Mouse (Mus musculus) cerebellum, adult 8-10 months (tissue): ENCODE data around the gene Syf2.
"Not testable (repeated sequence)": the region's sequence is repeated elsewhere in the genome, so short reads cannot be mapped to it uniquely, and the experiment has no call there.

ENCODE experiments used
- DNase-seq: peaks from one replicate; pipeline ENCODE4 v3.0.0; 2022

Gene Syf2

DNA sequence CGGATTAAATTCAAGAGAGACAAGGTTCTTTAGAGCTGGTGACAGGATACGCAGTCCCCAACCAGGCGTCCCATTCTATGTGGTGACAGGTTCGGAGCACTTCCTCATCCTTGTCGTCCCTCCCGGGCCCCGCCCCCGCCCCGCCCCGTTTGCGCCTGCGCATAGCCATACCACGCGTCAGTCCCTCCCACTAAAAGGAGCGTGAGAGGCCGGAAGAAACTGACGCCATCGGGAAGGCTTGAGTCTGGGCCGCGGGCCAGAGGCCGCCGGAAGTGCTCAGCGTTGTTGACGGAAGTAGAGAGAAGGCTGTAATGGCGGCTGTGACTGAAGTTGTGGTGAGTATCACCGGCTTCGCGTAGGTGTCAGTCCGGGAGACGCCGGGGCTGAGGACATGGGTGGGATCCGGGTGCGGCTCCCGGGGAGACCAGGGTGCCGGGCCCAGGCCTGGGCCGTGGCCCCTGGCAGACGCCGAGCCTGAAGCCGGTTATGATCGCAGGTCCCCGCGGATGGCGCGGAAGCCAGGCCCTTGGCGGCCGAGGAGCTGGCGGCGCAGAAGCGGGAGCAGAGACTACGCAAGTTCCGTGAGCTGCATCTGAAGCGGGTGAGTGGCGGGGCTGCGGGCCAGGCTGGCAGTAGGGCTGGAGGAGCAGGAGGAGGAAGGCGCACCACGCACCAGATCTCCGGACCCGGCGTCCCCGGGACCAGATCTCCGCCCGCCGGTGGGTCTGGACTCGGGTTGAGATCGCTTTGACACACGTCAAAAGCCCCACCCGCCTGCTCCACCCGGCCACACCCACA is at the start of gene Syf2:
Syf2 (plus strand) TSS at position 215 of the 798 bp plus-strand sequence.
- peak; percentile 93 for DNase-seq

DNA sequence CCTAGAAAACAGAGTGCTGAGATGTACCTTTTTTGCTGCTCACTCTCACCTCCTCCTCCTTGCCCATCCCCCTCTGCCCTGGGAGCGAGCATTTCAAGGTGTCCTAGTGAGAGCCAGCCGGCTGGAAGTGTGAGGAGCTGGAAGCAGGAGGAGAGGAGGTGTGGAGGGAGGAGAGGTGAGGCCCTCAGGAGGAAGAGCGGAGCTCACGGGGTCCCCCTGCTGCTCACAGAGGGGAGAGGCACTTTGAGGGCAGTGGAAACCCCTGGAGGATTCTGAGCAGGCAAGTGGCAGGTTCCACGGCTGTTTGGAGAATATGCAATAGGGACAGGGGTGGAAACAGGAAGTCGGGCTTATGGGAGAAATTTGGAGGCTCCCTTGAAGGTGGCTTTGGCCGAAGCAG is 47.4 kb upstream of the Syf2 start:
- peak; percentile 19 for DNase-seq

DNA sequence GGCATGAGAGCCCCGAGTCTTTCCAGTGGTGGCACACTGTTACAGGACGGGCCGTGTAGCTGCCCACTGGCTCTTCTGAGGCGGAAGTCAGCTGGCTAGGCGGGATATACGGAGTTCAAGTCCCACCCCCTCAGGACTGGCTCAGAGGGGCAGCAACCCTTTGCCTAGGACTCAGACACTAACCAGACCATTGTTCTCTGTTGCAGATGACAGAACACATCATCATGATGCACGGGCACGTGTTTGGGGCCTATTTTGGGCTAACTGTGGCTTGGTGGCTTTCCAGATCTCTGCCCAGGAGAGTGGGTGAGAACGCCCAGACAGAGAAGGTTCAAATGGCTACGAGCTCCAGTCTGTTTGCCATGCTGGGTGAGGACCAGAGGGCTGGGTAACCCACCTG is 46.9 kb upstream of the Syf2 start:
- no peak for DNase-seq

DNA sequence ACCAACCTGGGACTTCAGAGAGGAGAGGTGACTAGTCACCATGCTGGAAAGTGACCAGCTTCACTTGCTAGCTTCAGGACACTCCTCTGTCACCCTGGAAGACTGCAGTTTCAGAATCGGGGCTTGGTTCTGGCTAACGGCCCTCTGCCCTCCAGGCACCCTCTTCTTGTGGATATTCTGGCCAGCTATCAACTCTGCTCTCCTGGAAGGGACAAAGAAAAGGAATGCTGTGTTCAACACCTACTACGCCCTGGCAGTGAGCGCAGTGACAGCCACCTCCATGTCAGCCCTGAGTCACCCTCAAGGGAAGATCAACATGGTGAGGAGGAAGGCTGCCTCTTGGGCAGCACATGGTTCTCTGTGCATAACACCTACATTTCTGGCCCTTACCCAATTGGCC is 46.3 kb upstream of the Syf2 start:
- no peak for DNase-seq

DNA sequence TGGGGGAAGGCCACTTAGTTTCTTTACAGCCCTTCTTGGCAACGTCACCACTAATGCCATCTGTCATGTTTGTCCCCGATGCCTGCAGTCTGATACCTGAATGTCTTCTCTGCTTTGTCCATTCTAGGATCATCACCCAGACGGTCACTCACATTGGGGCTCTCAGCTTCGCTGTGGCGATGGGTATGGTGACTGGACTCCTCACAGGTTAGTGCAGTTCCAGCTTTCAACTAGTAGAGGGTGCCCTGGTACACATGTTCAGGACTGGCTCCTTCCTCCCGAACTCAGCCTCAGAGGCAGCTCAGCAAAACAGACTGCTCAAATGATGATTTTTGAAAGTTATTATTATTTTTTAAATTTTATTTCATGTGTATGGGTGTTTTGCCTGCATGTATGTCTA is 38.6 kb upstream of the Syf2 start:
- peak; percentile 70 for DNase-seq

DNA sequence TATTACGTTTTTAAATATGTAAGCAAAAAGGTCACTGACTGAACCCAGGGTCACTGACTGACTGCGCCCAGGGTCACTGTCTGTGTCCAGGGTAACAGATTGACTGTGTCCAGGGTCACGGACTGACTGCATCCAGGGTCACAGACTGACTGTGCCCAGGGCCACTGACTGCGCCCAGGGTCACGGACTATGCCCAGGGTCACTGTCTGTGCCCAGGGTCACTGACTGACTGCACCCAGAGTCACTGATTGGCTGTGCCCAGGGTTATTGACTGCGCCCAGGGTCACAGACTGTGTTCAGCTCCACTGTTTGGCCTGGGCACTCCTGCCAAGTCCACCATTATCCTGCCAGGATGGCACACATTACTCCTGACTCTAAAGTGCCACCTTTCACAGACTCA is 33.4 kb upstream of the Syf2 start:
- no peak for DNase-seq

DNA sequence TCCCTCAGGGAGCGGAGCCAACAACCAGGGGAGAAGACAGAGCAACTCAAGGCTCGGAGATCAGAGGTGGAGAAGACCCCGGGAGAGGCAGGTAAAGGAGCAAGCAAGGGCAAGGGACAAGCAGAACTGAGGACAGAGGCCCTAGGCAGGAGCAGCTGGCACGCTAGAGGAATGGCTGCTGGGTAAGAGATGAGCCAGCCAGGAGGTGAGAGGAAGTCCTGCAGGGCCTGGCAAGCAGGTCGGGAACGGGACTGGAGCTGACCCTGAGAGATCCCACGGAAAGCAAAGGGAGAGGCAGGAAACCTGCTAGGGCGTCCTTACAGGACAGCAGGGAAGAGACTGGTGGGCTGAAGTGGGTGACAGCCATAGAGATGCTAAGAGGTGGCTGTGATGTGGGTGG is 29.6 kb upstream of the Syf2 start:
- DNase-seq: no peak

DNA sequence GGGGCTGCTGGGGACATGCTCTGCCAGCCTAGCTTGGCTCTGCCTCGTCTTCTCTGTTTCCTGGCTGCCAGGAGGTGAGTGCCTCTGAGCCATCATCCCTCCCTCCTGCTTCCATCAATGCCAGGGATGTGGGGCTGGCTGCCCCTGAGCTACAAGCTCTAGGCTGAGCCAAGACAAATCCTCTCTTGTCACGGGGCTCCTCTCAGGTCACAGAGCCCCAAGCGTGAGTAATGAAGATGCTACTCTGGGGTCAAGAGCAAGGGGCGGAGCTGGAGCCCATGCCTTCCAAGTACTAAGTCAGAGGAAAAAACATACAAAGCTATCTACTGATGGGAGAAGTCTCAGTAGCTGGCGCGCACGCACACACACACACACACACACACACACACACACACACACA is 27.7 kb upstream of the Syf2 start:
- no peak for DNase-seq

DNA sequence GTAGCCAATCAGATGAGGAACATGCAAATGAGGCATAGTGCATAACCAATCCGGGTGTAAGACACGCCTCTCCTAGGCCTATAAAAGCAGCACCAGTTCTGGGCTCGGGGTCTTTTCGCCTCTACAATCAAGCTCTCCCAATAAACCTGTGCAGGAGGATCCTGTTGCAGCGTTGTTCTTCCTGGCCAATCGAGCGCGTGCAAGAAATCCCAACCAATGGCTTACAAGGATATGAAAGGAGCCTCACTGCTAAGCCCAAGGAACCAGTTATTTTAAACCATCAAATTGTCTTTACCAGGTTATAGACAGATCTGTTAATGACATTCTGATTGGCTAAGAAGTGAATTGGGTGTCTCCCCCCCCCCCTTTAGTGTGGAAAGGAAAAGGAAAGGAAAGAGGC is 19.3 kb upstream of the Syf2 start:
- not testable (repeated sequence) for DNase-seq

DNA sequence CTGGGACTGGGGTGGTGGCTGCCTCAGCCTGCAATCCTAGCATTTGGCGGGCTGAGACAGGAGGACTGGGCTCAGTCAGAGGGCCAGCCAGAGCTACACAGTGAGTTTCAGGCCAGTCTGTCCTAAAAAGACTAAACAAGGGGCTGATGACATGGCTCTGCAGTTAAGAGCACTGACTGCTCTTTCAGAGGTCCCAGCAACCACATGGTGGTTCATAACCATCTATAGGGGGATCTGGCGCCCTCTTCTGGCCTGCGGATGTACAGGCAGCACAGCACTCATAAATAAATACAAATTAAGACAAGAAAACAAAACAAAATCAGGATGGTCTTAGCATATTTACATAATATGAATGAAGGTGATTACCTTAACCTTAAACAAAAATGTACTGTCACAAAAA is 17.3 kb upstream of the Syf2 start:
- peak; percentile 71 for DNase-seq

DNA sequence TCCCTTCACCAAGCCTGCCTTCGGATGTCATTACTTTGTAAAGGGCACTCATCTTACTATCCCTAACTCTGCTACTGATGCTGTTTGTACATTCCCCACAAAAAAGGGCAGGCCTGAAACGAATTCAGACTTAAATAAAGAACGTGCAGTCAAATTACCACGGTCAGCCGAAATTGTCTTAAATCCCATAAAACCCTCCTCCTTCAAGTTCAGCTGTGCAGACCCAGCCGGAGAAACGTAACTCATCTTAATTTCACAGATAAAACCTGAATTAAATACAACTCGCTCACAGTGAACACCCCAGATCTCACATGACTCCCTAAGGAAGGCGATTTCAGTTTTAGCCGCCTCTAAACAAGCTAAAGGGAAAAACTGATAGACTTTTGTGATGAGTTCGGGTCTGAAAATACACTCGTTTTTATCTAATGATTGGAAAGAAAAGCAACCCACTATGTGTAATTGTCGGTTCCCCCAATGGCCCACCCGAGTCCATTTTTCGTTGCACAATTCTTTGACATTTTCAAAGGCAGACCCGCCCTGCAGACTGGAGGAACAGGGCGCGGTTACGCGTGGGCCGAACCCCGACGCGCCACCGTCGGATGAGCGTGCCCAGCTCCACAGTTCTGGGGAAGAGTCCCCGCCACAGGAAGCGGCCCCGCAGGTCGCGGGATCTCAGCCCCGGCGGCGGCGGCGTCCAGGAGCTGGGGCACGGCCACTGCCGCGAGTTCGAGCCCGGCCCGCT is 16.4 kb upstream of the Syf2 start:
- no peak for DNase-seq

DNA sequence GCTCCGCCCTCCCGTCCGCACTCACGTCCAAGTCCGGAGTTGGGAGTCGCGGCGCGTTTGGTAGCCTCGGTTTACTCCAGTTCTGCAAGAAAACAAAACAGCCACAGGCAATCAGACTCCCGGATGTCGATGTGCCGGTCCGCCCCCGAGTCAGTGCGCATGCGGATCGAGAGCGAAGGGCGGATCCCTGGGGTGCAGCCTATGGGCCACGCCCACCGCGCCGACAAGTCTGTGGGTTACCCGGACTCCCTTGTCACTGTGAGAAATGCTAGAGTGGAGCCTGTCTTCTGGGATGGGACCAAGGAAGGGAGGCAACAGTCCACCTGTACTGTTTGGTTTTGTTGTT is 15.9 kb upstream of the Syf2 start, which contains the start of gene Tmem50a:
Tmem50a (minus strand) TSS at position 161 of the 346 bp plus-strand sequence.
- peak; percentile 76 for DNase-seq

DNA sequence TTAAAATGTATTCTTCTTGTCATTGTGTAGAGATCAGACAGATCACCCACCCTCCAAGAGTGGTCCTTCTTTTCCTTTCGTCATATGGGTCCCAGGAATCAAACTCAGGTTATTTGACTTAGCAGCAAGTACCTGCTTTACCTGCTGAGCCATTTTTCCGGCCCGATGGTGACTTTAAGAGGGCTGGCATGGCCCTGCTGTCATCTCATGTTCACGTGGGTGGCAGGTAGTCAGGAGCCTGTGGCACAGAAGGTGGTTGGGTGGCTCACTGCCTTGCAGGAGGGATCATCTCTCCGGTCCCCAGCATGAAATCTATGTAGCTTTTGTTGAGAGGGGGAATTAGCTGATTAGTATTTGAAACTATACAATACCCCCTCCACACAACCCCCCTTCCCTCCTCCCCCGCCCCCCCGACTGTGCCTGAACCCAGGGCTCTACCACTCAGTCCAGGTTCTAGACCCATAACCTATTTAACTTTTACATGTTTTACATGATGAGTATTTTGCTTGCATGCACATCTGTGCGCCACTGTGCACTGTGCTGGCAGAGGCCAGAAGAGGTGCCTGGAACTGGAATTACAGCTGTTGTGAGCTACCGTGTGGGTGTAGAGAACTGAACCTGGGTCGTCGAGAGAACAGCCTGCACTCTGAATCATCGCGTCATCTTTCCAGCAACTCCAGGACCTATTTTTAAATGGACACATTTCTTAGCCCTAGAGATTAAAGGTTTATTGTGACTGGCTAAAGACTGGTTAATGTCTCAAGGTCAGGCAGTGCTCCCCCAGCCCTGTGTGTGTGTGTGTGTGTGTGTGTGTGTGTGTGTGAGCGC is 15.3 kb upstream of the Syf2 start:
- DNase-seq: no peak

DNA sequence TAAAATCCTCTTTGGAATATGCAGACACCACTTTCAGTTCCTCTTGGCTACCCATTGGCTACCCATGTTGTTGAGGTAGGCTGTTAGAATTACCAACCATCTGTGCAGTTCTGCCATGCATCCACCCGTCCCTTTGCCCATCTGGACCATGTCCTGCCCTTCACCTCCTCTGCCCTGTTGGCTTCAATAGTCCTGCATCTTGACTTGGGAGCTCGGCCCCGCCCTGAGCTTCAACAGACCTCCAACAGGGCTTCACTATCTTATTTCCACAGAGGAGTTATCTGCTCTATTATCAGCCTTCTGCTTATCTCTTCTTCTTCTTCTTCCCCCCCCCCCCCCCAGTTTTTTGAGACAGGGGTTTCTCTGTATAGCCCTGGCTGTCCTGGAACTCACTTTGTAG is 13.5 kb upstream of the Syf2 start:
- no peak for DNase-seq

DNA sequence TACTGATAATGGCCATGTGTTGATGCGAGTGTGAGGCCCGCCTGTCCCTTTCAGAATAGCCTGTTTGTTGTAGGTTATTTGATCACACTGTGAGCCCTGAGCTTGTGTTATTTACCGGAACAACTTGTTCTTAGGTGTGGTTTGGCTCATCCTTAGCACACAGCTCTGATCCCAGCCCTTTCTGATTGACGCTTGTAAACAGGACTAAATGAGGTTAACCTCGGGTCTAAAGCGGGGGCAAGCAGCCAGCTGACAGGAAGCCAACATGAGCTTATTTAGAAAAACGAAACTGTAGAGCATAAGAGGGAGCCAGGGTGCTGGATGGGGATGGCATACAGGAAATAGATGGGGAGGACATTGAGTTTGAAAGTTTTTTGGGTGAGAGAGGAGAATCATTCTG is 12.3 kb upstream of the Syf2 start:
- DNase-seq: no peak

DNA sequence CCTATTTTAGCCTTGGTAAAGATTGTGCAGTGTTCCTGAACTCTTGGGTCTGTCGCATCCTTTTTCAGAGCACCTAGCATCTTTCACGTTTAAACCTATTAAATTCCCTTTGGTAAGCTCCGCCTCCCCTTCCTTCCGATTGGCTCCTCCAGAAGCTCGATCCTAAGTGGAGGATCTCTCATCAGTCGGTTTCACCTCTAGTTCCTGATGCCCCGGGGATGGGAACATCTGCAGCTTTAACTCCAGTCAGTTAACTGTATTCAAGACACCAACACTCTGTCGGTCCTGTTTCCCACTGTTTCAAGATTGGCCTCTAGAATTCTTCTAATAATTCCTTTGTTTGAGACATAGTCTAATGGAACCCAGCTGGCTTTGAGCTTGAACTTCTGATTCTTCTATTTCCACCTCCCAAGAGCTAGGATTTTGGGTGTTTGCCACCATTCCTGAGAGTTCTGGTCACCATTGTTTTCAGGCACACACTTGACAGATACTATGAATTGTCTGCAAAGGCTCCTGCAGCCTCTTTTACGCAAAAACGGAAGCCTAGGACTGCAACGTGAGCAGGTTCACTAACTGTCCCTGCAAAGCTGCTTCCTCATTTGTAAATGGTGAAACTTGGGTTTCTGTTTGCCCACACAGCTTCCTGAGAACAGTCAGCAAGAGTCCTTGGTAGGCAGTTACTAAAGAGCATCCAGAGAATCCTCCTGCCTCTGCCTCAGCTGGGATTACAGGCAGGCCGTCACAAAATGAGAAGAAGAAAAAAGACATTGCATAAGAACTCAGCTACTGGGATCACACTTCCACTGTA is 10.8 kb upstream of the Syf2 start:
- no peak for DNase-seq

DNA sequence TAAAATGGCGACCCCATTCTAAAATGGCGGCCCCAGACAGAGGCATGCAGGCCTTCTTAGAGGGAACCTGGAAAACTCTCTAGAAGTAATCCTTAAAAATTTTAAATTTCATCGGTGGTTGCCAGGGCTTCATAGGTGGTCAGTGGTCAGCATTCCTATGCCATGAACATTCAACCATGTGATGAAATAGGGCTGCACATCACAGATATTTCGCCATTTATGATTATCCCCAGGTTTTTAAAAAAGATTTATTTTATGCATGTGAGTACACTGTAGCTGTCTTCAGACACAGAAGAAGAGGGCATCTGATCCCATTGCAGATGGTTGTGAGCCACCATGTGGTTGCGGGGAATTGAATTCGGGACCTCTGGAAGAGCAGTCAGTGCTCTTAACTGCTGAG is 10.1 kb upstream of the Syf2 start:
- DNase-seq: no peak

DNA sequence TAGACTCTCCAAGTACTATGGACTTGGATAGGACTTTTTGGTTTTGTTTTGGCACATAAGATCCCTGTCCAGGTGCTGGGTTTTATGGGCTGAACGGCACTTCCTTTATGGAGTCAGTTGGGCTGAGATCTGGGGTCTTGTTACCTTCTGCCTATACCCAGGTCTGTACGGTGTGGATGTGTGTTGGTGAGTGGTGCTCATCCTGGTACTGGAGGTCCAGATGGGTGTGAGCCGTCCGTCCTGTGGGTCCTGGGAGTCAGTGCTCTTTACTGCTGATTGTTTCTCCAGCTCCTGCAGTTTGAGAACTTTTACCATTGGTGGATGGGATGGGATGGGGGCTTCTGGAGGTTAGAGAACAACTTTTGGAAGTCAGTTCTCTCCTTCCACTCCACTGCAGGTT is 9.0 kb upstream of the Syf2 start:
- DNase-seq: no peak

DNA sequence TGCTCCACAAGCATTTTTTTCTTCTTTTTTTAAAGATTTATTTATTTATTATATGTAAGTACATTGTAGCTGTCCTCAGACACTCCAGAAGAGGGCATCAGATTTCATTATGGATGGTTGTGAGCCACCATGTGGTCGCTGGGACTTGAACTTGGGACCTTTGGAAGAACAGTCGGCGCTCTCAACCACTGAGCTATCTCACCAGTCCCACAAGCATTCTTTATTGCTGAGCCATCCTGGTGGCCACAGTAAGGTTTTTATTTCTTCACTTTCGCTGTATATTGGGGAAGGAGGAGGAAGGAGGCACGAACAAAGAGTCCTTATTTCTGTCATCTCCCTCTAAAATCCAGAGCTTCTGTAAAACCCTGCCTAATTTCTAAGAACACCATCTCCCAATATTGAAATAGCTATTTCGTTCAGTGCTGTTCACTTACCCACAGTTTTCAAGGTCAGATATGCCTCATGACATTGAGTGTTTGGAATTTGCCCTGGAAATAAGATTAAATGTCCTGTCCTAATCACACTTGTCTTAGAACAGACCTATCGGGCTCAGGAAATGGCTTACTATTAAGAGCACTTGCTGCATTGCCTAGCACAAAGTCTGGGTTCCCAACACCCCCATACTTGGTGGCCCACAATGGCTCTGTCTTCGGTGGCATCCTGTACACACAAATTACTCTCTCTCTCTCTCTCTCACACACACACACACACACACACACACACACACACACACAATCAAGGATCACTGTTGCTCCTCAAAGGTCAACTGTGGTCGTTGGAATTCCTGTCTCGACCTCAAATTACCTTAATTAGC is 8.4 kb upstream of the Syf2 start:
- DNase-seq: no peak

DNA sequence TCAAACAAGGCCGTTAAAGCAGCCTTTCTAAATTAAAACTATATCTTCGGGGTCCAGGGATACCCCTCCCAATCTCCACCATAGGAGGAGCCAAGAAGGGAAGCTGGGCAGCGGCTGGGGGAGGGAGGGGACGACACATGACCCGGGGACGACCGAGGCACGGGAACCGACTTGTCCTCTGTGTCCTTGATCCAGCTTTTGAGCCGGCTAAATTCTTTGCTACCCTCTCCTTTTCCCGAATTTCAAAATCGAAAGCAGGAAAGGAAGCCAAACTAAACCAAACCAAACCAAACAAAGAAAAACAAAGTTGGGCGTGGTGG is 7.8 kb upstream of the Syf2 start:
- DNase-seq: no peak

DNA sequence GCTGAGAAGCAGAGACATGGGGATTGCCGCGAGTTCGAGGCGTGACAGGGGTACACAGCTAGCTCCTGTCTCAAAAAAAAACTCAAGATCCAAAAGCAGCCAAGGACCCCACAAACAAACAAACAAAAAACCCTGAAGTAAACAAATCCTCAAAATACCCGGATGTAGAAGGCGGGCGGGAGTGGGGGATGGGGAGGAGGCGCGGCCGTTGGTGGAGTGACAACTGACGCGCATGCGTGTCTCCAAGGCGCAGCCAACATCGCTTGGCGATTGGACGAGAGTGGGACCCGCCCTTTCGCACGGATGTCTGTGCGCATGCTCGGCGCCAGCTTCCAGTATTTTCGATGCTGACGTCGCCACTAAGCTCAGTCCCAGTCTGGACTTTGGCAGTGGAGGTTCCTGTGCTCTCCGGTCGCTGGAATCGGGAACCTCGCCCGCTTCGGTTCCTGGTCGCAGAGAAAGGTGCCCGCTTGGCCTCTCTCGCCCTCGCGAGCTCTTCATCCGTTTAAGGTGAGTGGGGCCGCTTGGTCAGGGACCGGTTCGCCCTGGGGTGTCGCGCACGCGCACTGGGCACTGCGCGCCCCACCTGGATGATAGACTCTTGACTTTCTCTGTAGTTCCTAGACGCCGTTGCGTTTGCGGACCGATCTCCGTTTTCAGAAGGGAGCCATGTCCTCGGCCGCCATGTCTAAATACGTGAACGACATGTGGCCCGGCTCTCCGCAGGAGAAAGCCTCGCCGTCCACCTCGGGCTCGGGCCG is 7.3 kb upstream of the Syf2 start, which contains the start of gene Rsrp1:
Rsrp1 (plus strand) TSS at position 335 of the 761 bp plus-strand sequence.
- DNase-seq: peak; percentile 98
